Mouse (Mus musculus) cerebellum, postnatal 36 days (tissue): ENCODE measurements around the gene Dock3.
A peak's percentile ranks its signal among the peaks of the same experiment; 100 is the strongest.

ENCODE experiments used
- DNase-seq, 2 experiments: peaks; one replicate each; pipeline ENCODE4 v3.0.0; 2021 to 2022; ENCODE audit warnings: mixed read lengths in 2 of 2

The Dock3 gene

DNA sequence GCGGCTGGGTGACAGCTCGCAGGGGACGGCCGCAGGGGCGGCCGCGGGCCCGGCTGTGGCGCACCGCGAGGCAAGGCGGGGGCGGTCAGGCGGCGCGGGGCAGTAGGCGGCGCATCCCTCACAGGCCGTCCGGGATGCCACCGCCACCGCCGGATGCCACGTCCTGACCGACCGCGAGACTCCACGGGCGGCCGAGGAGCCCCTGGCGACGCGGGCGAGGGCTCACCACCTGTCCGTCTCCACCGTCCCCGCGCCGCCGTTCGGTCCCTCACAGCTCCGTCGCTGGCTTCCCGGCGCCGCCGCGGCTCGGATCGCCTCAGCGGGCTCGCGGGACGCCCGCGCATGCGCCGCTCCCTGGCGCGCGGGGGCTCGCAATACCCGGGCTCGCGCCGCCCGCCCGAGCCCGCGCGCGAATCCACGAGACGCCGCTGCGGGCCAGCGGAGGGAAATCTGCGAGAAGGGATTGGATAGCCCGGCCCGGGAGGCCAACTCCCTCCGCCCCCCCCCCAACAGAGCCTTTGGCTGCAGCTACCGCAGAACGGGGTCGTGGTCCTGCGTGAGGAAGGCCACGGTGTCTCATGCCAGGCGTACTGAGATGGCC, at the start of gene Dock3:
Dock3 (minus strand) TSS at position 371 of the 601 bp plus-strand sequence.
- peak; percentile 83 to 87 for DNase-seq

DNA sequence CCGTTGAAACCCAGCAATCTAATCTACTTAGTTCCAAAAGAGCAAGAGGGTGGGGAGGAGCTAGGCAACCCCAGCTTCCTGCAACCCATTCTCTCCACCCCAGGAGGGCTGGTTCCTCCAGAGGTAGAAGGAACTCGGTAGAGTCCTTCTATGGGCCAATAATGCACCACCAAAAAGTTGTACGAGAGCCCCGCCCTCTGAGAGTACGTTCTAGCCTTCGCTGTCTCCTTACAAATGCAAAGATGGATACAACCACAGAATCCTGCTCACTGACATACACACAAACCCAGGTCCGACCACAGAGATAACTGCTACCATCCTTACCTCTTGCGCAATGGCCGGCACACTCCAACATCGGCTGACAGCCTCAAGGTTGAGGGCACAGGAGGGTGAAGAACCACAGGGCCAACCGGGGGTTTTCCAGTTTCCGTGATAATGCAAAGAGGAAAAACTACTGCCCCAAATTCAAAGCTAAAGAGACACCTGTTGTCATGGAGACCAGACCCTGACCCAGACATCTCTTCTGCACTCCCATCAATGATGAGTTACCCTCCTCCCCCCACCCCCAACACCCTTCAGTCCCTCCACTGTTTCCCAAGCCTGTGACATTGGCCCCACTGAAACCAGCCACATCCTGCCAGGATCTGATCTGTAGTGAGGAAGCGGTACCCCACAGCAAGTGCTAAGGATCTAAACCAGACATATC, 48.8 kb upstream of the Dock3 start:
- no peak for DNase-seq

DNA sequence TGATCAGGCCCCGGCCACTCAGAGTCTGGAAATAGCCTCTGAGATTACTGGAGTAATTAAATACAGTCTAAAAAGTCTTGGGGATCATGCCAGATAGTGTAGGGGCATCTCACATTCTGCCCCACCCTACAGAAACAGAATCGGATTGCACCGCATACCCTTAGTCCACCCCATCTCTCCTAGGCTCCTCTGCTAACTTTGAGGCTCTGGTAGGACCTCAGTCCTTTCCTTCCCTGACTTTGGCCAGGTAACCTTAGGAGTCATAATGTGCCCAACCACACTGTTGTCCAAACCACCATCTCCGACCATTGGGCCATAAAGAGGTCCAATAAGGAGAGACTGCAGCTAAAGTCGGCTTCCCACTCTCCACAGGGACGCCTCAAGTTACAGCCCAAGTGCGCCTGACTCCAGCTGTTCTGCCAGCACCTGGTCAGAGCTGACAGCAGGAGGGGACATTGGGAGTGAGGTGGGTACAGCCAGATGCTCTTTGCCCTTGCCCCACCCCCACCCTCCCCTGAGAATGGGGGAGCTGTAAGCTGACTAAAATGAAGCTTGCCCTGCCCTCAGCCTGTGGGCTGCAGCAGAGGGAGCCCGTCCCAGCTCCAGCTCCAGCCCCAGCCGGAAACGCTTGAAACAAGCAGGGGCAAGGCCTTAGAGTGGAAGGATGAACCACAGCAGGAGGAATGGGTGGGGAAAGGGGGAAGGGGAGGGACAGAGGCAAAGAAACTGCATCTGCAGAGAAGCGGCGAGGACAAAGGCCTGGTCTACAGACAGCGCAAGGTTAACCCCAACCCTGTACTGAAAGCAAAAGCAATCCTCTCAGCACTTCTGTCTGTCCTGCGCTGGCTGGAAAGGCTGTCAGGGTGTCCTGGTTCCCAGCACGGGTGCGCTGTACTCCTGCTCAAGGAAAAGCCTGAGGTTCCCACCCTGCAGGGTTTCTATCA, 47.9 kb upstream of the Dock3 start:
- no peak for DNase-seq

DNA sequence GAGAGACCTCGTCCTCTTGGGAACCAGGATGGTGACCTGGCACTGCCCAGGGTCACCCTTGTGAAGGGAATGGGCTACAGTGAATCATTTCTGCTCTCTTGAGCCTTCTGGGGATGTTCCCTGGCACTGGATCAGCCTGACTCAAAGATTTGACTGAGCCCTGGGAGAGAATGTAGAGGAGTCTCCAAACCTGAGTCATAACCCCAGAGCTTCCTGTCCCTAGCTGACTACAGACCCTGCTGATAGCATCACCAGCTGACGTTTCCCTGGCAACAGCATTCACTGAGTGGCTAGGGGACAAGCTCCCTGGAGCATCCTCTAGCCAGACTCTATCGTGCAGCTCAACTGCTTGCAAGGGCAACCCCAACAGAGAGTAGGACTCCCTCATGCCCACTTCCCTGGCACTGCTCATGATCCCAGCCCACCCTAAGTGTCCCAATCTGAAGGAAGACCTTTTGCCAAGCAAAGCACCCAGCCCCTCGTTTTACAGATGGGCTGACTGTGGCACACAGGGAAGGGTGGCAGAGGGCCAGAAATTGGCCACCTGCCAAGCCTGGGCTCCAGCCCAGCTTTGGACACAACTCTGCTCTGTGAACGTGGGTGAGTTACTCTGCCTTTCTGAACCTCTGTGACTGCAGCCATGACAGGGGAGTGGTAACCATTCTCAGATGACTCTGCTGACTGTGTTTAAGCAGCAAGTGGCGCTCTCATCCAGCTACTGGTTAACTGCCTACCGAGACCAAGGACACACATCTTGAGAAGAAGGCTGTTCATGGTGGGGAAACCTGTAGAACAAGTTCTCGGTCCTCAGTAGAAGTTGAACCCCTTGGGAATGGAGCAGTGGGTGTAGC, 47.0 kb upstream of the Dock3 start:
- peak; percentile 75 to 77 for DNase-seq

DNA sequence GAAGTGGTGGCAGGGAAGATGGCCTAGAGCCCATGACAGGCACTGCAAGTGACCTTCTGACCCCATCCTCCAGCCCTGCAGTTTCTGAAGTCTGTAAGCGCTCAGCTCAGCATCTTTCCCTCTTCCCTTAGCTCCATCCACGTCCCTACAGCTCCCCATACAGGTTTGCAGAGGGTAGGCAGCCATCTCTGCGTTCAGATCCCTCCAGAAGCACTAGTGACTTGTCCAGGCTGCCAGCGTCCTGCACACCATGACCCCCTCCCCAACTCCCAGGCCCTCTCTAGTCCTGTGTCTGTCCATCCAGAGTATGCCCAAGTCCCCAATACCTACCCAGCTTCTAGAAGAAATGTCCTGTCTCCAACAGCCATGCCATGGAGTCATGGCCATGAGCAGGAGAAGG, 46.4 kb upstream of the Dock3 start:
- peak in 1 of 2 experiments; percentile 40 for DNase-seq

DNA sequence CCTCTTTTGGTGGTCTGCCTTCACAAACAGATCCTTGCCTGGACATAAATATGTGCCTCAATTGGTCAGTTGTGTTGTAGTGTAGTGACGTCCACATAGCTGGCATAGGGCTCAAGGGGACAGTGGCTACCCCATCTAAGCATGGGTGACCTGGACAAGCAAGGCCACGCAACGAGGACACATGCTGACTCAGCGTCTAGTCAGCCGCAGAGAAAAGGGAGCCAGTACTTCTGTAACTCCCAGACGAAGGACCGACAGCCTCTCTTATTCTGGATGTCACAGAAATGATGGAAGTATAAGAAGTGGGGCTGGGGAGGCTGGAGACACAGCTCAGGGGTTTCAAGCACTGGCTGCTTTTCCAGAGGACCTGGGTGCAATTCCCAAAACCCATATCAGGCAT, 45.9 kb upstream of the Dock3 start:
- DNase-seq = no peak

DNA sequence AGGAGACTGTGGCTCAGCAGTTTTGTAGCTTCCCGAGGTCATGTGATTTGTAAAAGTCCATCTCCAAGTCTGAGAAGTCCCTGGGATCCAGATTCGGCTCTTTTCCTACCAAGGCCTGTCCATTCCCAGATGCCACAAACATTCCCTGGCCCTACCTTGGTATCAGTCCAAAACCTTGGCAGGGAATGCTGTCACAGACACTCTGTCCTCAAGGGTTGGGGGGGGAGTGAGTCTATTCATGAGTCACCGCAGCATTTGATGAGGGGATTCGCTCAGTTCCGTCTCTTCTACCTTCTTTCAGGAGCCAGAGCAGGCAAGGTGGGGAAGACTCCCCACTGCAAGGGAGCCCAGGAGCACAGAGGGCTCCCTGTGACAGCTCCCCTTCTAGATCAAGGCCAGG, 44.0 kb upstream of the Dock3 start:
- DNase-seq = no peak

DNA sequence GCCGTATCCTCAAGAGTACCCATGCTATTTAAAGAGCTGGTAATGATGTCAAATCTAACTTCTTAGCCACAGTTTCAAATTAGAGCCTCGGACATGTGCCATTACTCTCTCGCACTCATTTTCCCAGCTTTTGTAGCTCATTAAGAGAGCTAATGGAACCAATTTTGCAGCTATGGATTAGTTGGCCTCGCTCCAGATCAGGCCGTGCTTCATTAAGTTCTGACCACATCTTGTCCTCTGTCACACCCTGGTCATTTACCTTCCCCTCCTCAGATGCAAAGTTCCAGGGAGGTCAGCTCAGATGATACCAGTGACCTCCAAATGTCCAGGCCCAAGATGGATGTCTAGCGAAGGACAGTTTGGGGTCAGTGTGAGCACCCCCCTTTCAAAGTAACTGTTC, 43.0 kb upstream of the Dock3 start:
- DNase-seq = no peak

DNA sequence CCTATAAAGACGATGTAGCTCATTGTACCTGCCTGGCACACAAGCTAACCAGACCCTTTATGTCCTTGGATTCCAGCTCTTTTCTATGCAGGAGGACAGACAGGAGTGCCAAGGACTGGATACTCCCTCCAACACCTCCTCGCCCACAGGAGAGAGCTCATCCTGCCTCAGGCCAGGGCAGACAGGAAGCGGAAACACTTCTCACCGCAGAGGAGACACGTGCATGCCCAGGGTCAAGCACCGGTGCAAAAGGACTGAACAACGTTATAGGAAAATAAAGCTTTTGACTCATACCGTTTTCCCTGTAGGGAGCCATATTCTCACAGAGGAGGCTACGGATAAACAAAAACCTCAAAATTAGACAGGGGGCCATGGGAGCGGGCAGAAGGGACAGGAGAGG, 41.5 kb upstream of the Dock3 start:
- no peak for DNase-seq

DNA sequence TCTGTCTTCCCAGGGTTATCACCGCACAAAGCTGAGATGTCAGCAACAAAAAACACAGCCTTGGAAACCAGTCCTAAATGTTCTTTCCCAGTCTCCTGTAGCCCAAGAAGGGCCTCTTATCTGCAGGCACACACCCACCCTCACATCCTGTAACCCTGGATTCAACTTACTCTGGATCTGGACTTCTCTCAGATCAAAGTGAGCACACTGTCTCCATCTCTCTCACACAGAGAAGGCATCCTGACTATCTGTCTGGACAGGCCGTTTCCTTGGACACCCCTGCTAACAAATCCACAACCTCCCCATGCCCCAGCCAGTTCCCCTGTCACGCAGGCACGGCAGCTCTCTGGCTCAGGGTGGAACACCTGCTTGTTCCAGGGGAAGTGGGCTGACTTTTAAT, 40.6 kb upstream of the Dock3 start:
- DNase-seq = no peak

DNA sequence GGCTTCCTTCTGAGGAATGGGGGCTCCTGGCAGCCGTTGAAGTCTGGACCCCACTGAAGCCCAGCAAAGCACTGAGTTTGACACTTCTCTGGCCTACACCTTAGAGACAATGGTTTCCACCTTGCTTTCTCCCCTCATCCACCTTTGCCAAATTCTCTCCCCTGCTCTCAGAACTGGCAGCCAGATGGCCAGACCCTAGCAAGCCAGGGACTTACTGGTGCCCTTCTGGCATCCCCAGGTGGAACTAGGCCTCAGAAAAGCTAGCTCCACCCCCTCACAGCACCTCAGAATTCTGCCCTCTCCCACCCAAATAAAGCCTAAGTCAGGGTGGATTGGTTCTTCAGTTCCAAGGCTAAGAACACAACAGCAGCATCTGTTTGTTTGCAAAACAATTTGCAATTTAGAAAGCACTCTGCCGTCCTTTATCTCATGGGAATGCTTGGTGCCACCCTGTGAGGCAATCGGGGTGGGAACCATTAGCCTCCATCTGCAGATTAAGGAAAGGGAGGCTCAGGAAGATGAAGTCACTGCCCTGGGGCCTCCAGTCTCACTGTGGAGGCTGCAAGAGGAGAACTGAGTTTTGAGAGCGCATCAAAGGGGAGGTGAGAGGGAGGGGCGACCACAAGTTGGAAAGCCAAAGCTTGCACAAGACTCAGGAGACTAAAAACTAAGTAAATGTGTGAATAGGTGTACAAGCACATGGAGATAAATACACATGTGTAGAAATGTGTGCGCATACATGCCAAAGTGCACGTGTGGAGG, 39.6 kb upstream of the Dock3 start:
- no peak for DNase-seq

DNA sequence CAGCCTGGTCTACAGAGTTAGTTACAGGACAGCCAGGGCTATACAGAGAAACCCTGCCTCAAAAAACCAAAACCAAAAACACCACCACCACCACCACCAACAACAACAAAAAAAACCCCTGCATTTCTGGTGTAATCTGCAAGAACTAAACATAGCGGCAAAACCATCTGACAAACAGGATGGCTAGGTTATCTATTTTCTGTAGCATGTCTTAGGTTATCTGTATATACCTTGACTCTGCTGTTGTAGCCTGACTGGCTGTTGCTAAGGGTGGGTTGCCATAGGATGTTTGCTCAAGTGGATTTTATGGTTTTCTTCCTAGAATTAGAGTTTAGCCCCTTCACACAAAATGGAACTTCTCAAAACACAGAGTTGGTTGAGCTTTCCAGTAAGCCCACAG, 38.1 kb upstream of the Dock3 start:
- DNase-seq = no peak

DNA sequence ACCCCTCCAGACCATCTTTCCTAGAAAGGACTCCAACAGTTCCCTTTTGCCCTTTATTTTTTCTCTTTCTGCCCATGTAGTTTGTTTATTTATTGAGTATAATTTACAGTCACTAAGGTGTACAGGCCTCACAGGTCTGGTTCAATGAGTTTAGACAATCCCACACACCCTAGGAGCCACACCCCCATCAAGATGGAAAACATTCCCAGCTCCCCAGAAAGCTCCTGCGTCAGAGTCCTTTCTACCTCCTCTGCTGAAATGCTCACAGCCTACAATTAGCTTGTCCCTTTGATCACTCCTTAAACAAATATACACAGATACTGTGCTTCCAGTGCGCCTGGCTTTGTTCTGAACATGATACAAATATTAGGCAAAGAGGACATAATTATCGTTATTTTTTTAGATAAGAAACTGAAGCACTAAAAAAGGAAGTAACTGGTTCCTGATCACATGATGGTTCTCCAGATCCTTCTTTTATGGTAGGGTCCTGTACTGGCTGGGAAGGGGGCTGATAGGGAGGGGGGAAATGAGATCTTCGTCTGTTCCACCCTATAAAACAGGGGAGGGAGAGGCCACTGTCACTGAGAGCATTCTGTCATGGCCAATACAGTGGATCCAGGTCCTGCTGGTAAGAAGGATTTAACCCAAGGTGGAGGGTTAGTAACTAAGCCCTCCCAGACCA, 36.2 kb upstream of the Dock3 start:
- no peak for DNase-seq

DNA sequence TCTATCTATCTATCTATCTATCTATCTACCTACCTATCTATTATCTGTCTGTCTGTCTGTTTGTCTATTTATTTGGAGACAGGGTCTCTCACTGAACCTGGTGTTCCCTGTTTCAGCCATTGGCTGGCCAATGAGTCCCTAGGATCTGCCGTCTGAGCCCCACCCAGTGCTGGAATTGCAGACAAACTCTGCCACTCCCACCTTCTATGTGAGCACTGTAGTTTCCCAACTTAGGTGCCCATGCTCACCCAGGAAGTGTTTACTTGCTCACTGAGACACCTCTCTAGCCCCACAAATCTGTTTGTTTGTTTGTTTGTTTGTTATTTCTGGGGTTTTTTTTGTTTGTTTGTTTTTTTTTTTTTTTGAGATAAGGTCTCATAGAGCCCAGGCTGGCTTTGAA, 35.3 kb upstream of the Dock3 start:
- no peak for DNase-seq

DNA sequence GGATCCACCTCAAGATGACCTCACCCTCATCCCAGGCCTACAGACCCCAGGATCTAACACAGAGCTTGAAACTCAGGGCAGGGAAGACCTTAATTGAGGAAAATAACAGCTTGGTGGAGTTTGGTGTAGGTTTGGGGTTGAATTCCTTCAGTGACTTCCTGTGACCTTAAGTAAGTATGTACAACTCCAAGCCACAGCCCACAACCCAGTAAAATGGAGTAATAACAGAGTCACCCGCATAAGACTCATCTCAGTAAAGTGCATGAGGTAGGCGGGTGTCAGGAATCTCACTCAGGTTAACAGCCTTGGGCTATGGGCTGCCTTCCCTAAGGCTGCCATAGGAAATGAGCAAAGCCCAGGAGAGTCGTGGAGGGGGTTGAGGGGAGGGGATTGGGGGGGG, 33.0 kb upstream of the Dock3 start:
- no peak for DNase-seq

DNA sequence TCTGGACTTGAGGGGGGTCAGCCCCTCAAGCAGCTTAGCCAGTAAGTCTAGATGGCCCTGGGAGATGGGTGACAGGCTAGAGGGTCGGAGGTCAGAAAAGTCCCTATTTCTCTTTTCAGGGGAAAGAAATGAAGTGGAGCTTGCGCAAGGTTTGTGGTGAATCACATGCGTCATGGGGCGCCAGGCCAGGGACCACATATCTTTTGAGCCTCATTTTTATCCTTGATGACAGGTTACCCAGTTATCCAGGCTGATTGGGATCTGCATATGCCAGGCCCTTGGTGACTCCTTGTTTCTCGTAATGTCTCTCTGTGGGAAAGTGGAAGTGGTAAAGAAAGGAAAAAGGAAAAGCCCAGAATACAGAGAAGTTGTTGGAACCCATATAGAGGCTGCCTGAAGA, 32.2 kb upstream of the Dock3 start:
- no peak for DNase-seq

DNA sequence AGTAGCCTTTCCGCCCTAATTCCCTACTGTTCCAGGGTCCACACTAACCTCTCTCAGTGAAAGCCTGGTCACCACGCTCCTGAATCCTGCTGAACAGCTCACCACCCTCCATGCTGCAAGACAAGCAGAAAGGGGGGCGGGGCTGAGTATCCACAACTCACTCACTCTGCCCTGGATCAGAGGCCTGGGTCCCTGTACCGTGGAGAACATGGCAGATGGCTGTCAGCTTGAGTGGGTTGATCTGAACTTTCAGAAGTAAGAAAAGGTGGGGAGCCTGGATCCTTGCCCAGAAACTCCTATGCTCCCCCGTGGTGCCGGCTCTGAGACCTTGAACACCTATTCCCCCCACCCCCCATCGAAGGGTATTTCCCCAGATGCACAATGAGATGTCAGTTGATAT, 30.7 kb upstream of the Dock3 start:
- no peak for DNase-seq

DNA sequence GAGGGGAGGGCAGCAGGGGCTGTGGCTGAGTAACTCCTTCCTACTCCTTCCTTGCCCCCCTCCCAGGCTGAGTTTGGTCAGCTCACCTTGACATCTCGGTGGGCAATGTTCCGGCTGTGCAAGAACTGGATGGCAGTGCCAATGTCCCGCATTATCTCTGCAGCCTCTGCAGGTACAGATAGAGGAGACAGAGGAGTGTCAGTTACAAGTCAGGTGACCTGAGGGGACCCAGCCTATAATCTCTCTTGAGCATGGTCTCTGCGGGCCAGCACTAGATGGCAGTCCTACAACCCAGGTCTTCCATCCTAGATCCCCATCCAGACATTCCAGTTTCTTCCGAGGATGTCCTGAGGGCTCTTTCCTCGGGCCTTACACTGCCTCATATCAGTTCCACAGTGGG, 30.1 kb upstream of the Dock3 start:
- DNase-seq = no peak

DNA sequence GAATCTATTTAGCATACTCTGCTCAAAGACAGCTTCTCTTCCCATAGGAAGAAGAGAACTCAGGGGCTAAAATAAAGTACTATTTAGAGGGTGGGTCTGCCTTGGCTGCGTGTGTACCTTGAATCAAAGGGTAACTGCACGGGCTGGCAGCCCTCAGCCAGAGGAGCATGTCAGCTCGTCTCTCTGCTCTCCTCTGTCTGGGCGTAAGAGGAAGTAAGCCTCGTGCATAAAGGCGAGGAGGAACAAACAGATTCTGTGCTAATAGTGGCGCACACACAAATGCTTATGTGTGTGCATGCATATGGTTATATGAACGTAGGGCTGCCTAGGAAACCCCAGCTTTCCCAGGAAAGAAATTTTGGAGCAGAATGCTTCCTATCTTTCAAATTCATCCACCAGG, 29.1 kb upstream of the Dock3 start:
- DNase-seq = no peak

DNA sequence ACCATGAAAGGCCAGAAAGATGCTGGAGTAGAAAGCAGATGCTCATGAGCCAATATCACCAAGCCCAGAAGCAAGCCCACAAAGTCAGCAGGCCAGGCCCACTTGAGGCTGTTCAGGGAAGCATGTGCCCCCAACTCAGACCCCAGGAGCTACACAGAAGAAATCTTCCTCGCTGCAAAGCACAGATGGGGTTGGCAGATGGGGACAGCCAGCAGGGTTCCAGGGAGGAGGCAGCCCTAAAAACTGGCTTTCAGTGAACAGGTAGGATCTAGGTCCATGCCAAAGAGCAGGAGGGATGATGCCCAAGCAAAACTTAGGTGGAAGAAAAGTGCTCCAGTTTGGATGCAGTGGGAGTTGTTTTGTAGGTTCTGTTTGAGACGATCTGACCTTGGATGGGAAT, 28.7 kb upstream of the Dock3 start:
- DNase-seq = peak; percentile 68 to 73

DNA sequence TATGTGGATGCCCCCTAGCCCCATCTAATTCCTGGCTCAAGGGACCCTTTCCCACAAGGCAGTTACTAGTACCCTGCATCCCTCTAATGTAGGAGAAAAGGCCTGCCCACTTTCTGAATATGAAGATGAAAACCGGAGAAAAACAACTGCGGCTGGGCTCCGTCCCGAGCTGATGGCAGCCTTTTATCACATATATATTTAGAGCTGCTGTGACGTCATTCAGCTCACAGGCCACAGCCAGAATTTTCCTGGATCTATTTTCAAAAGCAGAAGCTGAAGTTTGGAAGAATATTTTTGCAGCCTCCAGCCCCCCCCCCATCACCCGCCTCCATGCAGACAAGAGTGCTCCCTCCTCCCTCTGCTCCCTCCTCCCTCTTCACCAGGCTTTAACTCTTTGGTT, 27.9 kb upstream of the Dock3 start:
- no peak for DNase-seq
